Mouse (Mus musculus): ENCODE measurements around the gene Exosc2.

The Exosc2 gene

GRCm38 (mm10) chr2:31670551-31671035 is at the start of gene Exosc2:
Gene Exosc2, plus strand, starts transcription at chr2:31670715.
- peak; percentile 98 for DNase-seq (ENCODE audit: low read depth)

GRCm38 (mm10) chr2:31633531-31633930 is 37.0 kb upstream of the Exosc2 start:
- DNase-seq (ENCODE audit: low read depth): peak; percentile 55

- DNase-seq (ENCODE audit: low read depth): no peak
These were observed 35.0 kb upstream of the Exosc2 start for GRCm38 (mm10) chr2:31635281-31636137.

GRCm38 (mm10) chr2:31636138-31636741 is 34.3 kb upstream of the Exosc2 start:
- no peak for DNase-seq (ENCODE audit: low read depth)

- DNase-seq (ENCODE audit: low read depth): no peak
These were observed 33.8 kb upstream of the Exosc2 start for GRCm38 (mm10) chr2:31636742-31637141.

GRCm38 (mm10) chr2:31637311-31637710 is 33.2 kb upstream of the Exosc2 start:
- DNase-seq (ENCODE audit: low read depth): no peak

- DNase-seq (ENCODE audit: low read depth): peak; percentile 25
These were observed 32.7 kb upstream of the Exosc2 start for GRCm38 (mm10) chr2:31637807-31638206.

- no peak for DNase-seq (ENCODE audit: low read depth)
These were observed 31.7 kb upstream of the Exosc2 start for GRCm38 (mm10) chr2:31638581-31639465.

- no peak for DNase-seq (ENCODE audit: low read depth)
These were observed 31.1 kb upstream of the Exosc2 start for GRCm38 (mm10) chr2:31639466-31639760.

- no peak for DNase-seq (ENCODE audit: low read depth)
These were observed 30.5 kb upstream of the Exosc2 start, which contains the start of gene Prdm12 for GRCm38 (mm10) chr2:31639901-31640608. Gene Prdm12, plus strand, starts transcription at chr2:31640037.

GRCm38 (mm10) chr2:31640609-31641507 is 29.7 kb upstream of the Exosc2 start:
- no peak for DNase-seq (ENCODE audit: low read depth)

GRCm38 (mm10) chr2:31641508-31641830 is 29.0 kb upstream of the Exosc2 start:
- DNase-seq (ENCODE audit: low read depth): no peak

- no peak for DNase-seq (ENCODE audit: low read depth)
These were observed 28.6 kb upstream of the Exosc2 start for GRCm38 (mm10) chr2:31641929-31642328.

- no peak for DNase-seq (ENCODE audit: low read depth)
These were observed 16.3 kb upstream of the Exosc2 start for GRCm38 (mm10) chr2:31653971-31654853.

- peak; percentile 65 for DNase-seq (ENCODE audit: low read depth)
These were observed 15.5 kb upstream of the Exosc2 start for GRCm38 (mm10) chr2:31654854-31655559.

- no peak for DNase-seq (ENCODE audit: low read depth)
These were observed 14.1 kb upstream of the Exosc2 start for GRCm38 (mm10) chr2:31656374-31656773.

- no peak for DNase-seq (ENCODE audit: low read depth)
These were observed 7.3 kb upstream of the Exosc2 start for GRCm38 (mm10) chr2:31662939-31663803.

GRCm38 (mm10) chr2:31663804-31664180 is 6.7 kb upstream of the Exosc2 start:
- DNase-seq (ENCODE audit: low read depth): no peak
